Mouse (Mus musculus) embryonic facial prominence, embryonic 11.5 days (tissue): ENCODE data around the gene Plxna1. TPM values are rescaled to one million over a fixed set of nuclear protein-coding genes. Genes with fewer than 3 reads are reported as not detected.

ENCODE experiments used
- ATAC-seq: fragments of 200-750 bp; cut with Nextera tagmentation; replicated peaks from 2 replicates; pipeline ENCODE4 v1.8.0; 2017; ENCODE audit warnings: low read depth; ENCODE audit not compliant: insufficient number of reproducible peaks, low FRiP score, low TSS enrichment
- DNase-seq: peaks from one replicate; pipeline ENCODE4 v3.0.0-alpha.2; 2015; ENCODE audit warnings: low spot score
- H3K27ac ChIP-seq: fragments of 300-500 bp; sonication (generic); replicated peaks from 2 replicates; pipeline ENCODE4 v1.5.1; 2014; ENCODE audit warnings: mild to moderate bottlenecking, low read depth, low read length, control low read depth
- H3K27me3 ChIP-seq: fragments of 300-500 bp; sonication (generic); 2 replicates; pipeline ENCODE4 v1.6.1; 2014; ENCODE audit warnings: mild to moderate bottlenecking, low read length, moderate library complexity, mixed read lengths; ENCODE audit not compliant: control insufficient read depth, insufficient read depth
- H3K36me3 ChIP-seq: fragments of 300-500 bp; sonication (generic); replicated peaks from 2 replicates; pipeline ENCODE4 v1.6.1; 2014; ENCODE audit warnings: low read depth, mild to moderate bottlenecking, low read length, moderate library complexity, mixed read lengths; ENCODE audit not compliant: control insufficient read depth, insufficient read depth
- H3K4me1 ChIP-seq: fragments of 300-500 bp; sonication (generic); 2 replicates; pipeline ENCODE4 v1.6.1; 2014; ENCODE audit warnings: low read length, mixed read lengths; ENCODE audit not compliant: control insufficient read depth, insufficient read depth
- H3K4me2 ChIP-seq: fragments of 300-500 bp; sonication (generic); 2 replicates; pipeline ENCODE4 v1.6.1; 2014; ENCODE audit warnings: low read depth, mild to moderate bottlenecking, control low read depth, low read length, moderate library complexity
- H3K4me3 ChIP-seq: fragments of 300-500 bp; sonication (generic); 2 replicates; pipeline ENCODE4 v1.5.1; 2014; ENCODE audit warnings: low read depth, low read length, control low read depth
- H3K9ac ChIP-seq: fragments of 300-500 bp; sonication (generic); replicated peaks from 2 replicates; pipeline ENCODE4 v1.6.1; 2014; ENCODE audit warnings: mild to moderate bottlenecking, control low read depth, low read length
- H3K9me3 ChIP-seq: fragments of 300-500 bp; sonication (generic); replicated peaks from 2 replicates; pipeline ENCODE4 v1.6.1; 2016; ENCODE audit warnings: mild to moderate bottlenecking, low read length, inconsistent platforms, mixed read lengths; ENCODE audit not compliant: control insufficient read depth
- WGBS: fragments of 180-500 bp; shearing (Covaris S2); extraction: QIAGEN DNeasy Blood & Tissue Kit; methylation state at CpG from one replicate; pipeline ENCODE4 v1.1.7; 2014; 5-methylcytosine and 5-hydroxymethylcytosine counted together
- polyA plus RNA-seq: library from polyadenylated mRNA; unstranded; fragments of >200 nt; fragmentation: Nextera tagmentation; extraction: Ambion mirVana; gene quantifications from 2 replicates; pipeline ENCODE4 v1.2.1, GENCODE M21; 2014

The Plxna1 gene
- polyA plus RNA-seq, 1 experiment from 2014 or later, result 15.9 TPM

- peak overlapping the region; percentile 7 for H3K9ac ChIP-seq
- WGBS, result 52% methylated on average over 19 of the region's 20 CpGs
- no peak for ATAC-seq
- peak overlapping the region; percentile 91 for H3K4me2 ChIP-seq
- H3K36me3 ChIP-seq, result no peaks in the 10 kb centered on the region
- no peak for DNase-seq
- peaks cover 6% of the 10 kb centered on the region for H3K4me1 ChIP-seq
- H3K27ac ChIP-seq, result no peak overlapping the region
- no peaks in the 10 kb centered on the region for H3K27me3 ChIP-seq
- H3K4me3 ChIP-seq, result peak overlapping the region; percentile 98
- no peaks in the 10 kb centered on the region for H3K9me3 ChIP-seq
These were observed 2.4 kb downstream of the Plxna1 start for GRCm38 (mm10) chr6:89359771-89360708.

GRCm38 (mm10) chr6:89359192-89359591, 3.2 kb downstream of the Plxna1 start:
- Histone ChIP-seq H3K4me3 (no peak overlapping the region), H3K4me2 (no peak overlapping the region; the same call in 1 of the 2 replicates), H3K36me3 (no peaks in the 10 kb centered on the region; the same call in 1 of the 2 replicates), H3K9ac (no peak overlapping the region), H3K27me3 (no peaks in the 10 kb centered on the region), H3K9me3 (no peaks in the 10 kb centered on the region), H3K27ac (no peak overlapping the region), H3K4me1 (peaks cover 6% of the 10 kb centered on the region)
- DNase-seq, result no peak
- ATAC-seq, result no peak
- WGBS, result 86% methylated on average over 3 of the region's 3 CpGs

- DNase-seq, result no peak
- no peaks in the 10 kb centered on the region for H3K9me3 ChIP-seq
- H3K27ac ChIP-seq, result no peak overlapping the region
- no peak for ATAC-seq
- H3K4me2 ChIP-seq, result no peak overlapping the region
- 43% methylated on average over 7 of the region's 7 CpGs for WGBS
- H3K9ac ChIP-seq, result no peak overlapping the region
- peaks cover 6% of the 10 kb centered on the region for H3K4me1 ChIP-seq
- H3K36me3 ChIP-seq, result no peaks in the 10 kb centered on the region; the same call in 1 of the 2 replicates
- H3K4me3 ChIP-seq, result no peak overlapping the region
- no peaks in the 10 kb centered on the region for H3K27me3 ChIP-seq
These were observed 6.8 kb downstream of the Plxna1 start for GRCm38 (mm10) chr6:89355661-89356060.

GRCm38 (mm10) chr6:89354726-89355125, 7.7 kb downstream of the Plxna1 start:
- Histone ChIP-seq H3K9ac (no peak overlapping the region), H3K4me1 (peaks cover 6% of the 10 kb centered on the region), H3K4me3 (no peak overlapping the region), H3K27me3 (no peaks in the 10 kb centered on the region), H3K36me3 (no peaks in the 10 kb centered on the region; the same call in 1 of the 2 replicates), H3K9me3 (no peaks in the 10 kb centered on the region), H3K27ac (no peak overlapping the region), H3K4me2 (no peak overlapping the region)
- no peak for ATAC-seq
- 93% methylated on average over 12 of the region's 12 CpGs for WGBS
- DNase-seq, result no peak

- ATAC-seq, result no peak
- 82% methylated on average over 5 of the region's 5 CpGs for WGBS
- H3K9ac ChIP-seq, result no peak overlapping the region
These were observed 8.3 kb downstream of the Plxna1 start for GRCm38 (mm10) chr6:89354076-89354475.

GRCm38 (mm10) chr6:89353101-89353500, 9.3 kb downstream of the Plxna1 start:
- Histone ChIP-seq H3K4me1 (peaks cover 6% of the 10 kb centered on the region), H3K36me3 (no peaks in the 10 kb centered on the region; the same call in 1 of the 2 replicates)

More at GRCm38 (mm10) chr6:89354076-89354475, 8.3 kb downstream of the Plxna1 start:
- no peak overlapping the region for H3K4me2 ChIP-seq
- H3K4me1 ChIP-seq, result peaks cover 6% of the 10 kb centered on the region
- H3K27ac ChIP-seq, result no peak overlapping the region
- H3K36me3 ChIP-seq, result no peaks in the 10 kb centered on the region; the same call in 1 of the 2 replicates
- H3K9me3 ChIP-seq, result no peaks in the 10 kb centered on the region
- H3K4me3 ChIP-seq, result no peak overlapping the region
- H3K27me3 ChIP-seq, result no peaks in the 10 kb centered on the region
- DNase-seq, result no peak

GRCm38 (mm10) chr6:89351441-89352137, 10.8 kb downstream of the Plxna1 start:
- Histone ChIP-seq H3K9me3 (no peaks in the 10 kb centered on the region), H3K27ac (peak overlapping the region; percentile 5; the same call in 1 of the 2 replicates), H3K9ac (no peak overlapping the region; the same call in 1 of the 2 replicates), H3K36me3 (peaks cover 3% of the 10 kb centered on the region; the same call in 1 of the 2 replicates), H3K4me2 (no peak overlapping the region), H3K4me1 (peaks cover 6% of the 10 kb centered on the region), H3K27me3 (no peaks in the 10 kb centered on the region), H3K4me3 (no peak overlapping the region)
- ATAC-seq (peak; percentile 65), DNase-seq (peak; percentile 32)
- WGBS, result 25% methylated on average over 5 of the region's 5 CpGs

More at GRCm38 (mm10) chr6:89353101-89353500, 9.3 kb downstream of the Plxna1 start:
- H3K4me3 ChIP-seq, result no peak overlapping the region
- no peak for DNase-seq
- H3K27me3 ChIP-seq, result no peaks in the 10 kb centered on the region
- no peak overlapping the region for H3K4me2 ChIP-seq
- no peaks in the 10 kb centered on the region for H3K9me3 ChIP-seq
- H3K9ac ChIP-seq, result no peak overlapping the region
- ATAC-seq, result no peak
- 80% methylated on average over 8 of the region's 8 CpGs for WGBS
- H3K27ac ChIP-seq, result no peak overlapping the region
